Mouse (Mus musculus): ENCODE results near the gene Asb8.
A peak's percentile ranks its signal among the peaks of the same experiment; 100 is the strongest.

The Asb8 gene

GRCm38 (mm10) chr15:98116287-98116686, 49.1 kb downstream of the Asb8 start:
- DNase-seq (ENCODE audit: low read depth, low spot score), result no peak

- no peak for DNase-seq (ENCODE audit: low read depth, low spot score)
These were observed 49.7 kb downstream of the Asb8 start for GRCm38 (mm10) chr15:98115779-98116163.

DNA sequence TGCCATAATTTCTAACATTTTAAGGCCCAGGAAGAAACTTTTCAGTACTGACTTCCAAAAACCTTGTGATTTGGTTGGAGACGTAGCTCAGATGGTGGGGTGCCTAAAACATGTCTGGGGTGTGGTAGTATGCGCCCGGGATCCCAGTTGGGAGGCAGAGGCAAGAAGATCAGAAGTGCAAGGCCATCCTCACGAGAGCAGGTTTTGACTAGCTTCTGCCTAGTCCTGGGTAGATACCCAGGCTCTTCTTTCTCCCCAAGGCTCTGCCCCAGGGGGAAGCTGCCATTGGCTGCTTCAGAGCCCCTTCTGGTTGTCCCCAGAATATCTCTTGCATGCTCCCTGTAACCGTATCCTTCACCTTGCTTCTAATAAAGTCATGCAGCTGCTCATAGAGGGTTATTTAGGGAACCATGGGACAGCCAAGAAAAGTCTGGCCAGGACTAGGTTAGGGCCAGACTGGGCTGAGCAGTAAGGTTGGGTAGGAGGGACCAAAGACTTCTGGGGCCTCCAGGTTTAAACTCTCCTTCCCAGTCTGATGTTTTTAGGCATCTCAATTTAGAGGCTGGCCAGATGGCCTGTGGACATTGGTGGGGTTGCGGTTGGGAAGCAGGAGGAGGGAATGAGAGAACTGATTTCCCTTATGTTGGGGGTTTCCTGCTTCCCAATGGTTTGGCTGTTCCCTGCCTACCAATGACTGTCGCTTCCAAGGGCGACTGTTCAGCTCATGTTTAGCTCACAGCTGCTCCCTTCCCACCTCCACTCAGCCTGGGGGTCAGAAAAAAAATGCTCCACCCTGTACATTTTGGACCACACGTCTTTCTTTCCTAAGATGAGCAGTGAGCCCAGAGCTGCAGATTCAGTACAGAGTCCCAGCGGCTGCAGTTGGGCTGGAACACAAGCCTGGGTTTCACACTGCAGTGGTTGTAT, 50.3 kb downstream of the Asb8 start:
- DNase-seq (ENCODE audit: low read depth, low spot score), result no peak

GRCm38 (mm10) chr15:98114098-98114851, 51.1 kb downstream of the Asb8 start:
- no peak for DNase-seq (ENCODE audit: low read depth, low spot score)

GRCm38 (mm10) chr15:98111791-98112190, 53.6 kb downstream of the Asb8 start:
- DNase-seq (ENCODE audit: low read depth, low spot score), result no peak

- peak; percentile 81 for DNase-seq (ENCODE audit: low read depth, low spot score)
These were observed 56.9 kb downstream of the Asb8 start for GRCm38 (mm10) chr15:98108297-98109152.

- no peak for DNase-seq (ENCODE audit: low read depth, low spot score)
These were observed 57.6 kb downstream of the Asb8 start for GRCm38 (mm10) chr15:98107703-98108296.

GRCm38 (mm10) chr15:98107230-98107629, 58.2 kb downstream of the Asb8 start:
- DNase-seq (ENCODE audit: low read depth, low spot score), result no peak

DNA sequence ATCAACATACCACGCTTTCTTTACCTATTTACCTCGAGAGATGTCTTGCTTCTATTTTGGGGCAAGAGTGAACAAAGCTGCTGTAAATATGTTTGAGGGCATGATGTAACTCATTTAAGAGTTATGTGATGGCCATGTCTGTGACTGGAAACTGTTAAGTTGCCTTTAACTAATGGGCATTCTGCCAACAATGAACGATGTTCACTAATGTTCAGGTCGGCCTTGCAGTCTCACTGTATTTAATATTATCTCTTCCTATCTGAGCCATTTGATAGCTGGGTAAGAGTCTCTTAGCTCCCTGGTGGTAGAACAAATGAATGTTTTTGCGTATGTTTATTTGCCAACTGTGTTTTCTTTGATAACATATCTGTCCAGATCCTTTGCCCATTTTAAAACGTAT, 58.9 kb downstream of the Asb8 start:
- DNase-seq (ENCODE audit: low read depth, low spot score), result no peak

GRCm38 (mm10) chr15:98102401-98102800, 63.0 kb downstream of the Asb8 start:
- DNase-seq (ENCODE audit: low read depth, low spot score), result no peak

GRCm38 (mm10) chr15:98098519-98098918, 66.9 kb downstream of the Asb8 start:
- no peak for DNase-seq (ENCODE audit: low read depth, low spot score)

GRCm38 (mm10) chr15:98096957-98097356, 68.5 kb downstream of the Asb8 start:
- no peak for DNase-seq (ENCODE audit: low read depth, low spot score)

DNA sequence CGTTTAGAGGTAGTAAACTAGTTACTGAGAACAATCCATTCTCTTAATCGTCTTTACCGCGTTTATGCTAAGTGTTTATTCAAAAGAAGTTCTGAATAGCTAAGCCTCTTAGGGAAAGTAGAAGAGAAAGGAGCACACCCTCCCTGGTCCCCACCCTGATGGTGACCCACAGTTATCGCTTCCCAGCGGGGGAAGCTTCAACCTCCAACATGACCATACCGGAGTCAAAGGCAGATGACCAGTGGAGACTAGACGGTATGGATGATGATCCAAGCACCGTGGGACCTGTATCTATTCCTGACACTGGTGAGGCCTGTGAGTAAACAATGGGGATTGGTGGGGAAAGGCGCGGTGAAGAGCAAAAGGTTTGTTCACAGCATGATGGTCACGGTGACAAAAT, 70.5 kb downstream of the Asb8 start:
- DNase-seq (ENCODE audit: low read depth, low spot score), result no peak

DNA sequence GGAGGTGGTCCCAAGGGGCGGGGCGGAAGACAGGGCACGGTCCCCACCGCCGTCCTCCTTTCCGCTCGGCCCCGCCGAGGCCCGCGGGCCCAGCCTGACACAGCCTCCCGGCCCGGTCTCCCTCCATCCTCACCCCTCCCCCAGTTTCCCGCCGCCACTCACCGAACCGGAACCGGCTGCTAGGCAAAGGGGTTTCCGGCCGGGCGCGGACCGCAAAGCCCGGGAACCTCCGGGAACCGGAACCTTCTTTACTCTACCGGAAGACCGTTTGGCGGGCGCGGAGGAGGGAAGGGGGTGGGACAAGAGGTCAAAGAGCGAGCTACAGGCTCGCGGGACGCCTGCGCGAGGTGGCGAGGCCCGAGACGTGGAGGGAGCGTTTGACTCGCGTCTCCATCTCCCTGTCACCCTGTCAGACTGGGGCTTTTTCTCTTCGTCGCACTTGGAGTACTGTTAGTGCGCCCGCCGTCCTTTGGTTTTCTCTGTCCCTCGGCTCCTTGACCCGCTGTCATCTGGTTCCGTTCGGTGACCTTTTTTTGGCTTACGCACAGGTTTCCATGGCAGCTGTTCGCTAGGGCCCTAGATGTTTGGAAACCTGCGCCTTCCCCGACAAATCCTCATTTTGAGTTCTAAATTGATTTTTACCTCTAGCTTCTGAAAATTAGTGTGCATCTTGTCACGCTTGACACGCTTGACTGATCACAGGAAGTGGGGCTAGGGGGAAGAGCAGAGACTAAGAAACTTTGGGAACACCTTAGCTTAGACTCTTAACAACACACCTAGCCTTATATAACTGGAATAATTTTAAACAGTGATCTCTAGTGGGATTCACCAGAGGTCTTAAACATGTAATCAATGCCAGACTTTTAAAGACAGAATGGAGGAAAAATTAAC, 72.1 kb downstream of the Asb8 start, which contains the start of gene Senp1:
TSS of gene Senp1 (minus strand) at position 624 of the 891 bp plus-strand sequence.
- DNase-seq (ENCODE audit: low read depth, low spot score), result peak; percentile 76

DNA sequence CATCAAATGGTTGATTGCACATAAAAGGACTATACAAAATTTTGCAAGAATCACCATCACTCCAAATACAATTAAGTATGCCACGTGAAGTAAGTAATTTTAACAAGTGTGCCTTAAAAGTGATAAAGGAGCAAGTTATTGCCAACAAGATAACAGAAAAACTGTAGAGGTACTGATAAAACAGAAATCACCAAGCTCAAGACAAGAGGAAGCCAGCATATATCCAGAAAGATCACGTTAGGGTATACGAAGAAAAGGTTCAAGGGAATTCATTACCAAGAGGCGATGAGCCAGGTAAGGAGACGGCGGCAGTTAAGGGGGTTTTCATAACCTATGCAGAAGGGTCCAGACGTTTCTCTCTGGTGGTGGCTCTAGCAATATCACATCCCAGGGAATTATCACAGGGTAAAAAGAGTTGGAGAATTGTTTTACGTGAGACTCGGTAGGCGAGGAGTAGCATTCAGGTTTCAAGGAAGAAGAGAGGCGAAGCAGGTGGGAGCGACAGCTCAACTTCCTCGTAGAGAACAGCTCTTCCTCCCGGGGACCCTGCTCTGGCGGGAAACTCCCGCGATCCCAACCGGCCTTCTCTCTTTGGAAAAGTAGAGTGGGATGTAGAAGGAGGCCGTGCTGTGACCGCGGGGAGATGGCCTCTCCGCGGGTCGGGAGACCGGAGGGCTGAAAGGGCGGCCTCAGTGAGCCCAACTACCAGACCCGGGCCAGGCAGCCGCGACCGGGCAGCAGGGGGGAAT, 72.9 kb downstream of the Asb8 start, which contains the start of gene Pfkm:
TSS of gene Pfkm (plus strand) at position 218 of the 749 bp plus-strand sequence.
- no peak for DNase-seq (ENCODE audit: low read depth, low spot score)

GRCm38 (mm10) chr15:98091841-98092240, 73.6 kb downstream of the Asb8 start:
- no peak for DNase-seq (ENCODE audit: low read depth, low spot score)

DNA sequence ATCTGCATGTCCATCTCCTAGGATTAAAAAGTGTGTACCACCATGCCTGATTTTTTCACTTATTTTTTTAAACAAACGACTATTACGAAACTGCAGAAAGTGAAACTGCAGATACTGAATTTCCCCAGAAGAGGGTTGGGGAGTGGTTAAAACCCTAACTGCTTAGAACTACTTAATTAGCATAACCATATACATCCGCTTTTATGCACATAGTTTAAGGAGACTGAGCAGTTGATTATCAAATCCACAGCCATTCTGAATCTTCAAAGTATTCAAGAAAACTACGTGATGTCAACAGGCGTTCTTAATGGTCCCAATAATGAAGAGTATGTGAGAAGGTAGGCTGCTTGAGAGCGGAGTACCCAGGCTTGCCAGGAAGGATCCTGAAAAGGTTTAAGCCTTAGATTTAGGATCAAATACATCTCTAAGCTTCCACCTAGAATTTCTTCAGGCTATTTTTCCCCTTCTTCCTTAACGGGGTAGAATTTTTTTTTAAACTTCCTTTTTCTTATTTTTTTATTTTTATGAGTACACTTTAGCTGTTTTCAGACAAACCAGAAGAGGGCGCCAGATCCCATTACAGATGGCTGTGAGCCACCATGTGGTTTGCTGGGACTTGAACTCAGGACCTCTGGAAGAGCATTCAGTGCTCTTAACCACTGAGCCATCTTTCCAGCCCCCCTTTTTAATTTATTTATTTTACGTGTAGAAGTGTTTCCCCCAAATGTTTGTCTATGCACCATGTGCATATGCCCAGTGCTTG, 75.8 kb downstream of the Asb8 start:
- no peak for DNase-seq (ENCODE audit: low read depth, low spot score)

DNA sequence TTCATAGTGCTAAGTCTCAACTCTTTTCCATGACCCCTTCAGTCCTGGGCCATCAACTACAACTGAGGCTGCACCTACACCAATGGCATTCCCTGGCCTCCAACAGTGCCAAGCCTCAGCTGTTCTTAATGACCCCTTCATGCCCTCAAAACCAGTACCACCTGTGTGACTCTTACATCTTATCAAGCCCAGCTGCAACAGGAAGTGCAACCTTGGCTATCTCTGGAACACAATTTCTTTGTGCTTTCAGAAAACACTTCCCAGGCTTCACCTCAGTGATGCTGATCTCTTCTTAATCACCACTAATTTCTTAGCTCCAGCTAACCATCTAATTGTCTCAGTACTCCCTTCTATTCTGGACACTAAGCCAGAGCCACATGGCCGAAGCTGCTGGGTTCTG, 76.5 kb downstream of the Asb8 start:
- no peak for DNase-seq (ENCODE audit: low read depth, low spot score)
